In the genomic region with DNA sequence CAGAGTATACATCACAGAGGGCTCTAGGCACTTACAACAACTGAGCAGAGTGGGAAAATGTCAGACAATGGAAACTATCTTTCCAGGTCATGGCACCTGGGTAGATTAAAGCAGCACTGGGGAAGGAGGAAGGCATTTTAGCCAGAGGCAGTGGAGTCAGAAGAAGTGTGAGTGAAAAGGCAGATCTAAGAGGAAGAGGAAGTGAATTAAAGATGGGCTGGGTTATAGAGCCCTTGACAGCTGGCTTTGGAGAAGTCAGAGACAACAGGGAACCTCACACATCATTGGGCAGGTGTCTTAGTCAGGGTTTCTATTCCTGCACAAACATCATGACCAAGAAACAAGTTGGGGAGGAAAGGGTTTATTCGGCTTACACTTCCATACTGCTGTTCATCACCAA, we compare ENCODE assay signal across 21 mouse cellular contexts. TPM values are rescaled to one million over a fixed set of nuclear protein-coding genes. Genes with fewer than 3 reads are reported as not detected.
"Had no signal": no experiment of that assay in that cellular context is flagged by ENCODE, and none has a peak within 500 bp of the region (broad histone marks: within the 10 kb centered on the region; RNA-seq: fewer than 3 reads in every experiment).

No protein-coding gene starts in this region.

- DNase-seq: kidney, adult 11 months; kidney, adult 9 months; kidney, postnatal 10 days; kidney, postnatal 4 days; left cerebral cortex, postnatal 4 days; lung, adult 18-20 months; lung, postnatal 10 days; lung, postnatal 4 days; retina, postnatal 1 day; right cerebral cortex, postnatal 14 days; thymus, adult 18-20 months; thymus, postnatal 14 days had no signal

- H3K36me3 ChIP-seq: limb, embryonic 13.5 days; midbrain, embryonic 12.5 days had no signal

- H3K9ac ChIP-seq: limb, embryonic 13.5 days; liver, embryonic 14.5 days; midbrain, embryonic 12.5 days had no signal

- H3K27ac ChIP-seq: limb, embryonic 13.5 days; liver, embryonic 14.5 days; midbrain, embryonic 12.5 days had no signal

- H3K4me3 ChIP-seq: limb, embryonic 13.5 days; midbrain, embryonic 12.5 days had no signal

- H3K4me2 ChIP-seq: limb, embryonic 13.5 days; midbrain, embryonic 12.5 days had no signal

- H3K9me3 ChIP-seq: limb, embryonic 13.5 days; midbrain, embryonic 12.5 days had no signal

- ATAC-seq: midbrain, embryonic 16.5 days had no signal

RNA-seq across cellular contexts. Expression of a gene that starts 30.2 kb away (rescaled TPM):
- total RNA-seq: layer of hippocampus, adult 8-10 months; layer of hippocampus, postnatal 14 days; left cerebral cortex, adult 18-20 months; left cerebral cortex, postnatal 10 days; left cerebral cortex, postnatal 4 days; megakaryocyte-erythroid progenitor cell, adult 5-6 weeks had no signal
- polyA plus RNA-seq: midbrain, embryonic 12.5 days had no signal
